Mouse (Mus musculus): ENCODE results near the gene Grin2c. TPM values are rescaled to one million over a fixed set of nuclear protein-coding genes. Genes with fewer than 3 reads are reported as not detected.
A peak's percentile ranks its signal among the peaks of the same experiment; 100 is the strongest.

The Grin2c gene
- polyA plus RNA-seq, 1 experiment from 2014 or later: not detected

- Histone ChIP-seq H3K27ac (replicated peaks) (0 out of 2 replicates have a peak overlapping the region, but pooled peaks have one; percentile 4), H3K4me2 (no peak overlapping the region), H3K4me3 (no peak overlapping the region), H3K9ac (peak overlapping the region; percentile 37; the same call in 1 of the 2 replicates), H3K36me3 (peaks cover 8% of the 10 kb centered on the region; the same call in 1 of the 2 replicates), H3K4me1 (peaks cover 64% of the 10 kb centered on the region), H3K27me3 (replicated peaks) (peaks cover 15% of the 10 kb centered on the region), H3K9me3 (no peaks in the 10 kb centered on the region)
- WGBS: 56% methylated on average over 18 of the region's 18 CpGs
- ATAC-seq (ENCODE audit: extremely low read depth, insufficient number of reproducible peaks, low FRiP score, low TSS enrichment): no peak
These were observed 49.3 kb downstream of the Grin2c start for GRCm38 (mm10) chr11:115217439-115218410.

GRCm38 (mm10) chr11:115215123-115215522 lies 51.9 kb downstream of the Grin2c start:
- ATAC-seq (ENCODE audit: extremely low read depth, insufficient number of reproducible peaks, low FRiP score, low TSS enrichment): 0 out of 2 replicates have a peak, but pooled peaks have one; percentile 6
- Histone ChIP-seq H3K4me2 (no peak overlapping the region; the same call in 1 of the 2 replicates), H3K9me3 (no peaks in the 10 kb centered on the region), H3K4me3 (no peak overlapping the region), H3K27ac (replicated peaks) (peak overlapping the region; percentile 70), H3K9ac (peak overlapping the region; percentile 44; the same call in 1 of the 2 replicates), H3K4me1 (peaks cover 52% of the 10 kb centered on the region), H3K36me3 (peaks cover 8% of the 10 kb centered on the region; the same call in 1 of the 2 replicates), H3K27me3 (replicated peaks) (peaks cover 25% of the 10 kb centered on the region)
- WGBS: 34% methylated on average over 5 of the region's 5 CpGs

- Histone ChIP-seq H3K4me3 (no peak overlapping the region), H3K9me3 (no peaks in the 10 kb centered on the region), H3K36me3 (peaks cover 32% of the 10 kb centered on the region), H3K4me1 (peaks cover 30% of the 10 kb centered on the region), H3K27me3 (replicated peaks) (peaks cover 36% of the 10 kb centered on the region), H3K4me2 (no peak overlapping the region), H3K9ac (no peak overlapping the region), H3K27ac (replicated peaks) (no peak overlapping the region)
- WGBS: 59% methylated on average over 13 of the region's 13 CpGs
- ATAC-seq (ENCODE audit: extremely low read depth, insufficient number of reproducible peaks, low FRiP score, low TSS enrichment): no peak
These were observed 54.9 kb downstream of the Grin2c start for GRCm38 (mm10) chr11:115212116-115212515.

- peaks cover 45% of the 10 kb centered on the region for H3K36me3 ChIP-seq
- no peak for ATAC-seq (ENCODE audit: extremely low read depth, insufficient number of reproducible peaks, low FRiP score, low TSS enrichment)
- H3K4me1 ChIP-seq: peaks cover 23% of the 10 kb centered on the region
- 74% methylated on average over 7 of the region's 7 CpGs for WGBS
- 0 out of 2 replicates have a peak overlapping the region, but pooled peaks have one; percentile 47 for H3K9ac ChIP-seq
- H3K4me2 ChIP-seq: no peak overlapping the region
- H3K27ac ChIP-seq (replicated peaks): no peak overlapping the region
- peaks cover 57% of the 10 kb centered on the region for H3K27me3 ChIP-seq (replicated peaks)
- H3K4me3 ChIP-seq: no peak overlapping the region
- H3K9me3 ChIP-seq: no peaks in the 10 kb centered on the region
These were observed 57.1 kb downstream of the Grin2c start for GRCm38 (mm10) chr11:115209958-115210357.

DNA sequence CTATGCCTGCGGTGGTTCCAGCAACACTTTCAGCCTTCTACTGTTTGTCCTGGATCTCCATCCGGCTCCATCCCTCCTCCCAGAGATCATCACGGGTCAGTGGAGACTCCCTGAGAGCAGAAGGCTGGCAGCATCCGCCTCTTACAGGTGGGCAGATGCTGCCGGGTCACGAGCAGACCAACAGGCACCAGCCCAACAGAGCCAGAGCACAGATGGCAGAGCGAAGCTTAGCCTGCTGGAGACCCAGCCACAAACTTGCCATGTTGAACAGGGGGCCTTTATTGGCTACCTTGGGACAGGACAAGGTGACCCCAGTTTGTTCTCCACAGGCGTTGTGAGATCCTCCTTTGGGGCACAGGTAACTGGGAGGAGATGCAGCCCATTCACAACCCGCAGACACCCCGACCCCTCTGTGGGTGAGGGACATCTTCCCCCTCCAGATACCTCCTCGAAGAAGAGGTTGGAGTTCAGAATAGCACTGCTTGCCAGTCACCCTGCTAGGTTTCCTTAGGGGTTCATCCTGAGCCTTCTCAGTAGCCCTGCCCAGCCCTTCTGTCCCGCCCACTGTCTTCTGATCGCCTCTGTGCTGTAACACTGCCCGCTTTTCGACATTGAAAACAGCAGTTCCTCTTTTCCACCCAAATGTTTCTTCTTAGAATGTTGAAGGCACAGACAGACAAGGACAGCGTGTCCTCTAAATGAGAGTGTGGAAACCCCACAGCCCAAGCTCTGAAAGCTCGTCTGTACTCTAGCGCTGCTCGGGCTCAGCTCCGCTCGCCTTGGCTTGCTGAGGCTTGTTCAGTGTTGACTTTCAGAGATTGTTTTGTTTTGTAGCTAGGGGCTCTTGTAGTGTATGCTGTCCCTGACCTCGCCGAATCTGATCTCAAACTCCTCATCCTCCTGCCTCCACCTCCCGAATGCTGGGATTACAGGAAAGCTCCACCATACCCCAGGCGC lies 58.0 kb downstream of the Grin2c start:
- Histone ChIP-seq H3K9ac (no peak overlapping the region), H3K27ac (replicated peaks) (no peak overlapping the region), H3K4me3 (no peak overlapping the region), H3K27me3 (replicated peaks) (peaks cover 61% of the 10 kb centered on the region), H3K4me2 (no peak overlapping the region), H3K9me3 (no peaks in the 10 kb centered on the region), H3K4me1 (peaks cover 17% of the 10 kb centered on the region), H3K36me3 (peaks cover 46% of the 10 kb centered on the region)
- ATAC-seq (ENCODE audit: extremely low read depth, insufficient number of reproducible peaks, low FRiP score, low TSS enrichment): no peak
- WGBS: 76% methylated on average over 25 of the region's 25 CpGs

GRCm38 (mm10) chr11:115208126-115208525 lies 58.9 kb downstream of the Grin2c start:
- Histone ChIP-seq H3K27me3 (replicated peaks) (peaks cover 65% of the 10 kb centered on the region), H3K9me3 (no peaks in the 10 kb centered on the region), H3K27ac (replicated peaks) (no peak overlapping the region), H3K4me1 (peaks cover 17% of the 10 kb centered on the region), H3K4me2 (no peak overlapping the region), H3K9ac (no peak overlapping the region), H3K4me3 (no peak overlapping the region), H3K36me3 (peaks cover 50% of the 10 kb centered on the region)
- ATAC-seq (ENCODE audit: extremely low read depth, insufficient number of reproducible peaks, low FRiP score, low TSS enrichment): no peak
- 72% methylated on average over 12 of the region's 12 CpGs for WGBS

DNA sequence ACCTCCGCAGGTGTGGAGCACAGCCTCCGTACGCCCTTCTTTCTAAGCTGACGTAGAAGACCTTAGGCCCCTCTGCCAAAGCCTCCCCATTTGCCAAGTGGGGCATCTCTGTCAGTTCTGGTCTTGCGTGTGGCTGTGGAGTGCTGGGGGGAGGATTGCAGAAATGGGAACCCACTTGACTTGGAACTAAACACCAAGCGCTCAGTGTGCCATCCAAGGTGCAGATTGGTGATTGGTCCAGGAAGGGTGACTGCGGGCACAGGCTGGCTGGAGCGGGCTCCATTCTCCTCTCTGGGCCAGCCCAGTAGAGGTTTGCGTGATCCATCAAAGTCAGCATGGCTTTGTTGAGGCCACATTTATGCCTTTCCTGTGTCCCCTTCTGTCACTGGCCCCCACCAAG lies 64.3 kb downstream of the Grin2c start:
- Histone ChIP-seq H3K36me3 (peaks cover 57% of the 10 kb centered on the region), H3K9ac (no peak overlapping the region), H3K4me2 (no peak overlapping the region), H3K4me1 (no peaks in the 10 kb centered on the region), H3K27me3 (replicated peaks) (peaks cover 47% of the 10 kb centered on the region), H3K27ac (replicated peaks) (no peak overlapping the region), H3K9me3 (no peaks in the 10 kb centered on the region), H3K4me3 (no peak overlapping the region)
- no peak for ATAC-seq (ENCODE audit: extremely low read depth, insufficient number of reproducible peaks, low FRiP score, low TSS enrichment)
- WGBS: 88% methylated on average over 9 of the region's 9 CpGs

DNA sequence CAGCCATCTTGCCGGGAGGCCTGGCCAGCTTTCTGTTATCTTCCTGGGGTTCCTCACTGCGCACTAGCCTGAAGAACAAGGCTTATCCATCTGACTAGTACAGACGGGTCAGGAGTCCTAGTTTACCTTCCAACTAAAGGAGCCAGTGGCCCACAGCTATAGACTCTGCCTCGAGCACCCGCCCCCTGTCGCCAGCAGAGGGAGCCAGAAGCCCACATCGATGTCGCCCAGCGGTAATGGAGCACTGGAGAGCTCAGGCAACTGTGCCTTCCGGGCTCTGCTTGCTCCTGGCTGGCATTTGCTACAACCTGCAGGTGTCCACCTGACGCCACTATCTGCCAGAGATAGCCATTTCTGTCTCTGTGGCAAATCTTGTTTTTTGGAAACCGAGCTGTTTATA lies 64.7 kb downstream of the Grin2c start:
- Histone ChIP-seq H3K9ac (no peak overlapping the region), H3K27me3 (replicated peaks) (peaks cover 43% of the 10 kb centered on the region), H3K4me2 (no peak overlapping the region), H3K27ac (replicated peaks) (no peak overlapping the region), H3K4me3 (no peak overlapping the region), H3K36me3 (peaks cover 55% of the 10 kb centered on the region), H3K4me1 (no peaks in the 10 kb centered on the region), H3K9me3 (no peaks in the 10 kb centered on the region)
- 16% methylated on average over 12 of the region's 12 CpGs for WGBS
- ATAC-seq (ENCODE audit: extremely low read depth, insufficient number of reproducible peaks, low FRiP score, low TSS enrichment): no peak

DNA sequence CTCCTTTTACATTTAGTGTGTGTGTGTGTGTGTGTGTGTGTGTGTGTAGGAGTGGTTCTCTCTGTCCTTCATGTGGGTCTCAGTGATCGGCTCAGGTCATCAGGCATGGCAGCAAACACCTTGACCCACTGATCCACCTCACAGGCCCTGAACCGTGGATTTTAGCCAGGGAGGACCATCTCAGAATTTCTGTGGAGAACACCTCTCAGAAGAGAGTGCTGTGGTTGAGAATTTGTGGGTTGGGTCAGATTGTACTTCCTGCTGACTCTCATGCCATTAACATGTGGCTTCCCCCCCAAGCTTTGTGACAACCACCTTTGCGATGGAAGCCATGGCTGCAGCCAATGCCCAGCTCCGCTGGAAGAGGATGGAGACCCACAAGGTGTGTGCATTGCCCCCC lies 66.5 kb downstream of the Grin2c start:
- no peak overlapping the region for H3K27ac ChIP-seq (replicated peaks)
- peaks cover 8% of the 10 kb centered on the region for H3K4me1 ChIP-seq
- no peak for ATAC-seq (ENCODE audit: extremely low read depth, insufficient number of reproducible peaks, low FRiP score, low TSS enrichment)
- no peak overlapping the region for H3K9ac ChIP-seq
- H3K27me3 ChIP-seq (replicated peaks): peaks cover 25% of the 10 kb centered on the region; the same call in 1 of the 2 replicates
- peaks cover 42% of the 10 kb centered on the region for H3K36me3 ChIP-seq
- H3K4me3 ChIP-seq: no peak overlapping the region
- 90% methylated on average over 4 of the region's 4 CpGs for WGBS
- H3K4me2 ChIP-seq: no peak overlapping the region
- H3K9me3 ChIP-seq: no peaks in the 10 kb centered on the region
